Mouse (Mus musculus) thymus, postnatal 14 days (tissue): ENCODE measurements around the gene Gm49318.
A peak's percentile ranks its signal among the peaks of the same experiment; 100 is the strongest.

ENCODE experiments used
- DNase-seq: peaks from one replicate; pipeline ENCODE4 v3.0.0; 2021

Gene Gm49318

GRCm38 (mm10) chr9:22067195-22067594 is 3.9 kb downstream of the Gm49318 start:
- DNase-seq, result no peak

DNA sequence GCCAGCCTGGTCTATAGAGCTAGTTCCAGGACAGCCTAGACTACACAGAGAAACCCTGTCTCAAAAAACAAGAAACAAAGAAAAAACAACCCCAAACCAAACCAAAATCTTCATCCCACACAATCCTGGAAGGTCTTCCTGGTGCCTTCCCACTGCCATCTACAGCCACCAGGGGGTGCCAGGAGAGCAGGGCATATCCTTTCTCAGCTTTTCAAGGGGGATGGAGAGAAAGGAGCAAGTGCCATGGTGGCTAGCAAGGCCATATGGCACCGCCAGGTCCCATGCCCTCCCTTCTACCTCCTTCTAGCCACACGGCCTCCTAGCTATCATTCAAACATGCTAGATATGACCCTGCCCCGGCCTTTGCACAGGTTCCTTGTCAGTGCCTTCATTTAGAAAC is 4.6 kb downstream of the Gm49318 start:
- DNase-seq, result peak; percentile 74

DNA sequence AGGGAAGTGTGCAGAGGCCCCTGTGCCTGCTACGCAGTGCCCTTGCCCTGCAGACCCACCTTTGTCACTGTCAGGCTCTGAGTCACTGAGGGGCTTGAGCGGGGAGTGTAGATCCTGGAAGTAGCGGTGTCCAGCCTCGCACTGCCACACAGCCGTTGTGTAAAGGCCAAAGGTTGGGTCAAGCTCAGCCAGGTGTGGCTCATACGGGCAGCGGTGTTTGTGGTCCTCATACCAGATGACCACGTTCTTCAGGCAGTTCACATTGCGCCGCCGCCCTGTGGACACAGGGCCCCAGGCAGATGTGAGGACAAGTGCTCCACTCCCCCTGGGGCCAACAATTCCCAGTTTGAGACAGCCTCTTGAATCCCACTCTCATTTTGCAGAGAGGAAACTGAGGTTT is 5.4 kb downstream of the Gm49318 start:
- no peak for DNase-seq

GRCm38 (mm10) chr9:22064341-22064740 is 6.7 kb downstream of the Gm49318 start:
- no peak for DNase-seq

DNA sequence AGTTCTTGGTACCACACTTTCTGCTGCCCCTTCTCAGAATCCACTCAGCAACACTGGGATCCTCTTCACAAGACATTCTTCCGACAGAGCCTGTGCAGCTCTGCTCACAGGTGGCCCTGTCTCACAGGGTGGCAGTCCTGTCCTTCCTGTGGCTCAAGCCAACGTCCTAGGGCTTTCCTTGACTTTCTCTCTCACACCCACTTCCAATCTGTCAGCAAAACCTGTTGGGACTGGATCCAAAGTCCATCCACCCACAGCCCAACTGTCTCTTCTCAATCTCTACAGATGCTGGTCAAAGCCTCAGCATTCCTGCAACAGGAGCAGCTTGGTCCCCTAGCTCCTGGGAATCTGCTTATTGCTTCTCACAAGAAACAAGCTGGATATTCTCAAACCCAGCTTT is 9.7 kb downstream of the Gm49318 start:
- DNase-seq, result no peak

DNA sequence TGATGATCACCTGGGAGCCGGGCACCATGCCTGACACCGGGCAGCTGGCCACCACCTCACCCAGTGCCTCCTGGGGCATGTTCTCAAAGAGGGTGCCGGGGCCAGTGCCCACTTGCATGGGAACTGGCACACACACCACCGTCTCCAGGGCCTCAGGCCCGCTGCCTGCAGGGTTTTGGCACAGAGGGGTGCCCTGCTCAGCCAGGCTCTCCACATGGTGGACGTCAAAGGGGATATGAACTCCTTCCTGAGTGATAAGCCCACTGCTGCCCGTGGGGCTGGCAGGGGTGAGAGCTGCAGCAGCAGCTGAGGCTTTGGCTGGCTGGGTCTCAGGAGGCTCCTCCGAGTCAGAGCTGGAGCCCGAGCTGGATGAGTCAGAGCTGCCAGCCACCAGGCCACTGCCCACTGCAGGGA is 13.0 kb downstream of the Gm49318 start:
- DNase-seq, result no peak

DNA sequence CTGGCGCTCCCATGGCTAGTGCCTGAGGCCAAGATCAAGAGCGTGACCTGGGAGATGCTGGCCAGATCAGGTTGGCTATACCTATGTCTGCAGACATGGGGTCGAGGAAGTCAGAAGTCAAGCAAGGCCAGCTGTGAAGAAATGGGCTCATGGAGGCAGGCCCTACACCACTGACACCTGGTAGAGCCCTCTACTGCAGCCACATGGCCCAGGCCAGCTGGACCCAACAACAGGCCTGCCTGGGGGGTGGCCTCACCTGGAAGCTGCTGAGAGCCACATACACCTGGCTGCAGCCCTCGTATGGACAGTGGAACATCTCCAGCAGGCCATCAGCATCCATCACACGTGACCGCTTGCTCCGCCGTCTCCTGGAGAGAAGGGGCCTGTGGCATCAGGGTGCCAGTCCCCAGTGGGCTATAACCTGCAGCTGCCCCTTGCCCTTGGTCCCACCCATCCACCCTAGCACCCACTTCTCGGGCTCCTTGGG is 14.0 kb downstream of the Gm49318 start:
- no peak for DNase-seq

DNA sequence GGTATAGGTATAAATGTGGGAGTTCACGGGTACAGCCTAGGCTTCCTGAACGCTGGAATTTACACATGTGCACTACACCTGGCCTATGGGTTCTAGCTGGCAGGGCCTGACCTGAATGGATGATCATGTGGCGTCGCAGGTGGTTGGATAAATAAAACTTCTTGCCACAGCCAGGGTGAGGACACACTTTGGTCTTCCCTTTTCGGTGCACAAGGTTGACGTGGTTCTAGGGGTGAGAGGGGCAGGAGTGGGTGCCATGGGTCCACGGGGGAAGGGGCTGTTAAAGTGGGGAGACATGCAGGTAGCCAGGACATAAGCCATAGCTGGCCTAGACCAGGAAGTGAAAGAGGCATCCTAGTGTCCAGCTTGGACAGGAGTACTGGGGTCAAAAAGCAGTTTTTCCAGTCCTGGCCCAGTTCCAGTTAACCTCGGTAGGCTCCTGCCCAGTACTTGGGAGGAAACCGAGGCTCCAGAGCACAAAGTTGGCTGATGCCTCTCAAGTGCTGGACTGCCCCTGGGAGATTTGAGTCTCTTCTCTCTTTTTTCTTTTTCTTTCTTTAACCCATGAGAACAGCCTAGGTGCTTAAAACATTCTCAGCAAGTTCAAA is 14.7 kb downstream of the Gm49318 start:
- DNase-seq, result no peak

GRCm38 (mm10) chr9:22055713-22056112 is 15.3 kb downstream of the Gm49318 start:
- no peak for DNase-seq

- peak; percentile 85 for DNase-seq
Measured at GRCm38 (mm10) chr9:22054411-22055076, 16.5 kb downstream of the Gm49318 start.

DNA sequence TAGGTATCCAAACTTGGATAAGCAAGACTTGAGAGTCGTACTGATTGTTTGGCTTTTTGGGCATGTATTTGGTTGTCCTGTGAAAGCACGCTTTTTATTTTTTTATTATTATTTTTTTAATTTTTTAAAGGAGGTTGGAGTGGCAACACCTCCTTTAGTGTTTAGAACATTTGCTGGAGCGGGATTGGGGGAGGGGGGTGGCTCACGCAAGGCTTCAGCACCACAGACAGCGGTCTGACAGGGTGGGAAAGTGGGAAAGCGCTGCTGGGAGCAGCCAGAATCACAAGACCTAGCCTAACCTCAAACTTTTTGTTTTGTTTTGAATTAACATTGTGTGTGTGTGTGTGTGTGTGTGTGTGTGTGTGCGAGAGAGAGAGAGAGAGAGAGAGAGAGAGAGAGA is 17.4 kb downstream of the Gm49318 start:
- no peak for DNase-seq

DNA sequence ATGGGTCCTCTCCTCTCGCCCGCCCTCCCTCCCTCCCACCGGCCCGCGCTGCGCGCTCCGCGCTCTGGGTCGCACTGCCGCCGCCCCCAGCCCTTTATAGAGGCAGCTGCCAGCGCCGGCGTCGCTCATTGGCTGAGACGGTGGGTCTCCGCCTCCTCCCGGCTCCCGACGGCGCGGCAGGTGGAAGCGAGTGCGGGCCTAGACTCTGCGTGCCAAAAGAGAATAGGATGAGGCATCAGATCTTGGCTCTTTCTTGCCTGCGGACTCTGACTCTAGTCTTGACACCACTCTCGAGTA is 19.2 kb downstream of the Gm49318 start, which contains the start of gene Elavl3:
TSS of gene Elavl3 (minus strand) at position 66 of the 297 bp plus-strand sequence.
- DNase-seq, result peak; percentile 69

DNA sequence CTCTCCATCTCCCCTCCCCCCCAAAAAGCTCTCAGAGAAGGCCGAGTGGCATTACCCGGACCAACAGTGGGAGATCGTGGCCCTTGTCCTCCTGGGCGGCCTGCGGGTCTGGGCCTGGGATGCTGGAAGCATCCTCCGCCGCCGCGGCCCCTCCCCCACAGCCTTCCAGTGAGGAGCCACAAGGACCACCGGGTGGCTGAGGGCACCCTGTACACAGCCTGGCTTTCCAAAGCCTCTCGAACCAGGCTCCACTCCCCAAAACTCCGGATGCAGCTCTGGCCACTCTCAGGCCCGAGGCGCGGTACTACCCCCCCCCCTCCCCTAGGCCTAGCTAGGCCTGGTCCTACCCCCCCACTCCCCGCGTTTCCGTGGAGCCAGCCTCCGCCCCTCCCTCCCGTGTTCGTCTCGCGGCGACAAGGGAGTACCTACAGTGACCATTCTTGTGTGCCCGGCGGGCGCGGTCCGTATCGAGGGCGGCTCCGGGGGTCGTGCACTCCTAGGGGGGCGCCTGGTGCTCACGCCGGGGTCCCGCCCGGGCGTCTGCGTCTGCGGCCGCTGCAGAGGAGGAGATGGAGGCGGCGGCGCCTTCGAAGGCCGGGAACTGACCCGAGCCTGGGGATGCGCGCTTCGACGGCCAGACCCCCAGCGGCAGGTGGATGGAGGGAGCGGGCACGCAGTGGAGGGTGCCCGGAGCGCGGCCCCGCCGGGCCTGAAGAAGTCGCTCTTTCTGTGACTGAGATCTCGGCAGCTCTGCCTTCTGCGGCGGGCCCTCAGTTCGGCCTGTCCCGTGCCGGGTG is 19.7 kb downstream of the Gm49318 start:
- peak; percentile 27 for DNase-seq

DNA sequence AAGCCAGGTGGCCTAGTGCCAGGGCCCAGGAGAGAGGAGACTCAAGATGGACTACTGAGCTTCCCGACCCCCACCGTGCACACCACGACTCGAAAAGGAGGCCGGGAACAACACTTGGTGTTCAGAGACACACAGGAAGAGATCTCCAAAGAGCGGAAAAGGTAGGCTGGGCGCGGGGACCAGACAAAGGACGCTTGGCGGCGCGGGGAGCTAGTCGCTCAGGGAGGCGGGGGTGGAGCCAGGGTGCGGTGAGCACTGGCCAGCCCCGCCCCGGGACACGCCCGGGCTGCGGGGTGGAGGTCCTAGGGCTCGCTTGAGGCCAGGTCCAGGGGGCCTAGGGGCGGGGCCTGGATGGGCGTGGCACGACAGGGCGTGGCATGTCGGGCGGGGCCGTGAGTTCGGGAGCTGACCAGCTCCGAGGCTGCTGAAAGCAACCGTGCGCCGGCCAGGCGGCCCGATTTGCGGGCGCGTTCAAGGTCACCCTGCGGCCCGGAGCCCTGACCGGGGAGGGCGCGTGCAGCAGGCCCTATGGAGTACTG is 20.6 kb downstream of the Gm49318 start:
- DNase-seq, result peak; percentile 50

DNA sequence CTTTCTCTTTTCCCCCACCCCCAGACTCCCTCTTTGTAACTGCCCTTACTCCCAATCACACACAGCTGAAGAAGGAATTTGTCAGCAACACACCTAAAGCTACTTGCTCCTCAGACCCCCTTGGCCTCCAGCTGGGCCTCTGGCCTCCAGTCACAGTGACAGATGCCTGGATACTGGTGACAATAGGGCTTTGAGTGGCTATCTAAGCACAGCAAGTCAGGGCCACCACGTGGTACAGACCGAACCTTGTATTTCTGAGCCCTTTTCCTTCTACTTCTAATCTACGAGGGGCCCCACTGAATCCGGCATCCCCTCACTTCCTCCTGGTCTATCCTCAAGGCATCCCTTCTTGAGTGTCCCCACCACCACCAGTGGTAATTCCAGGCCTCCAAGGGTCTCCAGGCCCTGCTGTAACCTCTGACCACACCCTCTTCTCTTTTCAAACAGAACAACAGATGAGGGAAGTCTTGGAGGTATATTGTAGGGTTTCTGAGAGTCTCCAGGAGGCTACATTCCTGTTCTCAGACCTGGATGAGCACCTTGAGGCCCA is 21.3 kb downstream of the Gm49318 start:
- no peak for DNase-seq

- no peak for DNase-seq
Measured at GRCm38 (mm10) chr9:22049315-22049714, 21.7 kb downstream of the Gm49318 start.

- DNase-seq, result no peak
Measured at GRCm38 (mm10) chr9:22047329-22047728, 23.7 kb downstream of the Gm49318 start.

DNA sequence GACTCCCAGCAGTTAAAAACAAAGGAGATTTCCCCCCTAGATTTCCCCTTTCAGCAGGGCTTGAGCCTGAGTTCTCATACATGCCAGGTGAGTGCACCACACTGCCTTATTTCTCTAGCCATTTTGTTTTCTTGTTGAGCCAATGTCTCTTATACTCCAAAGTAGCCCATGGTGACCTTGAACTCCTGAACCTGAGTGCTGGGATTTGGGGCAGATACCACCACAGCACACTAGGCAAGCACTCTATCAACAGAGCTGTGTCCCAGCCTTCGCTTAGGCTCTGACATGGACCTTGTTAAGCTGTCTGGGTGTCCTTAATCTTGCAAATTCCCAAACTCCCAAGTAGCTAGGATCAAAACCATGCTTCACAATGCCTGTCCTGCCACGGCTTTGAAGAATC is 29.2 kb downstream of the Gm49318 start:
- DNase-seq, result no peak

DNA sequence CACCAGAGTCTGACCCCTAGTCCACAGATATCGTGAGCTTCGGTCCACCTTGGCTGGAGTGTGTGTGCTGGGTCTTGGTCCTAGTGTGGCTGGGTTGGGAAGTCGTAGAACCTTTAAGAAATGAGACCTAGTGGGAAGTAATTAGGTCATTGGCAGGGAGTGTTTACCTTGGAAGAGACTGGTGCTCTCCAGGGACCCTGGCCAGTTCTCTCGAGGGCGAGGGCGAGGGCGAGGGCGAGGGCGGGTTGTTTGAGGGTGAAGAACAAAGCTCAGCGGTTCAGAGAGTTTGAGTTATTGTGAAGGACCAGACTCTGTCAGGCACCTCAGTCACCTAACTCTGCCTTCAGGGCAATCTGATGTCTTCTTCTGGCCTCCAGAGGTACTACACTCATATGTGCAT is 33.2 kb downstream of the Gm49318 start:
- no peak for DNase-seq

- DNase-seq, result no peak
Measured at GRCm38 (mm10) chr9:22035300-22036044, 35.6 kb downstream of the Gm49318 start.

- DNase-seq, result no peak
Measured at GRCm38 (mm10) chr9:22030386-22030785, 40.7 kb downstream of the Gm49318 start.

- DNase-seq, result no peak
Measured at GRCm38 (mm10) chr9:22028467-22028866, 42.6 kb downstream of the Gm49318 start.

DNA sequence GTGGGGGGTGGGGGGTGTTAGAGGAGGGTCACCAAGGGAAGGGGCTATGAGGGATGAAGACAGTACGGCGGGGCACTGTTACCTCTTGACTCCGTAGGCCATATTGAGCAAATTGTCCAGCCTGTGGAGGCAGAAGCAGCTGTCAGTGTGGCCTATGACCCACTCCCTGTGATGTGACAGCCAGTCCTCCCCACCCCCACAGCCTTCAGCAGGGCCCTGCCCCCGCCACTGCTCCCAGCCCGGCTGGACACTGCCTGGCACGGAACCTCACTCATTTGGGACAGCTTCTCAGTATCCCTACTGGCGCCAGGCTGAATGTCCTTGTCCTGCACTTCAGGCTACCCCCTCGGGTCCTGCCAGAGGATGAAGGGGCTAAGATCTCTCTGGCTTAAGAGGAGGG is 46.5 kb downstream of the Gm49318 start:
- no peak for DNase-seq
